Mouse (Mus musculus) liver, adult 2 months (tissue): ENCODE data around the gene Apbb2.

Experiments
- CTCF ChIP-seq: fragments of 200-500 bp; IDR thresholded peaks from 2 replicates; pipeline ENCODE4 v1.5.1; 2011; ENCODE audit warnings: low read depth, low read length, control low read depth
- POLR2A ChIP-seq: fragments of 200-500 bp; IDR thresholded peaks from 2 replicates; pipeline ENCODE4 v1.6.1; 2011; ENCODE audit warnings: low read length, control low read depth; ENCODE audit not compliant: insufficient read depth; ENCODE audit errors: extremely low read depth

GRCm38 (mm10) chr5:66345140-66345539 is 273.4 kb downstream of the Apbb2 start:
- no peak for TF ChIP-seq POLR2A
- TF ChIP-seq CTCF = no peak
